Mouse (Mus musculus): ENCODE data around the gene Rnf181.

Gene Rnf181

GRCm38 (mm10) chr6:72360599-72360935 lies 6.2 kb downstream of the Rnf181 start:
- no peak for DNase-seq (ENCODE audit: extremely low spot score, low spot score)

GRCm38 (mm10) chr6:72359891-72360598 lies 6.7 kb downstream of the Rnf181 start:
- no peak for DNase-seq (ENCODE audit: extremely low spot score, low spot score)

GRCm38 (mm10) chr6:72359343-72359742 lies 7.4 kb downstream of the Rnf181 start:
- no peak for DNase-seq (ENCODE audit: extremely low spot score, low spot score)

GRCm38 (mm10) chr6:72358086-72358764 lies 8.5 kb downstream of the Rnf181 start:
- no peak for DNase-seq (ENCODE audit: extremely low spot score, low spot score)

GRCm38 (mm10) chr6:72357164-72358079 lies 9.3 kb downstream of the Rnf181 start:
- no peak for DNase-seq (ENCODE audit: extremely low spot score, low spot score)

- DNase-seq (ENCODE audit: extremely low spot score, low spot score): no peak
These were observed 10.7 kb downstream of the Rnf181 start for GRCm38 (mm10) chr6:72356001-72356532.

- peak; percentile 82 for DNase-seq (ENCODE audit: extremely low spot score, low spot score)
These were observed 11.5 kb downstream of the Rnf181 start, which contains the start of gene Tmem150a for GRCm38 (mm10) chr6:72355066-72355911. TSS of gene Tmem150a (plus strand) at chr6:72355447.

- no peak for DNase-seq (ENCODE audit: extremely low spot score, low spot score)
These were observed 12.7 kb downstream of the Rnf181 start for GRCm38 (mm10) chr6:72354025-72354424.

- DNase-seq (ENCODE audit: extremely low spot score, low spot score): no peak
These were observed 13.9 kb downstream of the Rnf181 start for GRCm38 (mm10) chr6:72352636-72353405.

- no peak for DNase-seq (ENCODE audit: extremely low spot score, low spot score)
These were observed 16.5 kb downstream of the Rnf181 start for GRCm38 (mm10) chr6:72350214-72350613.

GRCm38 (mm10) chr6:72348411-72348810 lies 18.3 kb downstream of the Rnf181 start:
- DNase-seq (ENCODE audit: extremely low spot score, low spot score): no peak

GRCm38 (mm10) chr6:72347166-72347941 lies 19.4 kb downstream of the Rnf181 start, which contains the start of gene 0610030E20Rik:
TSS of gene 0610030E20Rik (plus strand) at chr6:72347317.
- DNase-seq (ENCODE audit: extremely low spot score, low spot score): peak; percentile 80

- DNase-seq (ENCODE audit: extremely low spot score, low spot score): no peak
These were observed 20.5 kb downstream of the Rnf181 start for GRCm38 (mm10) chr6:72346261-72346660.

GRCm38 (mm10) chr6:72345633-72346032 lies 21.1 kb downstream of the Rnf181 start:
- no peak for DNase-seq (ENCODE audit: extremely low spot score, low spot score)

GRCm38 (mm10) chr6:72345074-72345567 lies 21.6 kb downstream of the Rnf181 start, which contains the start of gene Usp39:
TSS of gene Usp39 (minus strand) at chr6:72345184.
- DNase-seq (ENCODE audit: extremely low spot score, low spot score): peak; percentile 91

GRCm38 (mm10) chr6:72344396-72345073 lies 22.2 kb downstream of the Rnf181 start:
- DNase-seq (ENCODE audit: extremely low spot score, low spot score): no peak

GRCm38 (mm10) chr6:72340481-72340880 lies 26.3 kb downstream of the Rnf181 start:
- DNase-seq (ENCODE audit: extremely low spot score, low spot score): no peak

- no peak for DNase-seq (ENCODE audit: extremely low spot score, low spot score)
These were observed 33.6 kb downstream of the Rnf181 start for GRCm38 (mm10) chr6:72333111-72333510.

Data from neural tube, embryonic 10.5 days (tissue).